Mouse (Mus musculus): ENCODE measurements around the gene Zfp28. TPM values are rescaled to one million over a fixed set of nuclear protein-coding genes. Genes with fewer than 3 reads are reported as not detected.

The Zfp28 gene
- total RNA-seq (2012; rRNA removed) (0.88 and 1.1 TPM in 2 replicates), total RNA-seq (2014; rRNA removed) (0.82 and 2.5 TPM in 2 replicates), polyA plus RNA-seq (2012; ENCODE audit: insufficient read length, low read depth) (1.2 TPM in 2 replicates)

GRCm38 (mm10) chr7:6383044-6383455 is at the start of gene Zfp28:
TSS of gene Zfp28 (plus strand) at chr7:6383295.
- peaks cover 25% of the 10 kb centered on the region for H3K27me3 ChIP-seq (replicated peaks)
- H3K9ac ChIP-seq (ENCODE audit: insufficient read depth, low read depth) = peak within 1 kb of the TSS; percentile 25; the same call in 1 of the 2 replicates
- in situ Hi-C loops (cut with MboI; ENCODE audit: low pct_ligation_motif_present, low pct_unique_long_range_greater_than_20kb, low sequenced_read_pairs) (loop anchor here (25.0 kb wide), 2 partner anchors 96 to 904 kb away; partner anchors contain the start of genes Gm45844 and Zfp667), dilution Hi-C loops (cut with MboI; ENCODE audit: extremely low pct_ligation_motif_present, extremely low pct_unique_long_range_greater_than_20kb, low sequenced_read_pairs) (no loop called here)
- no peak within 1 kb of the TSS for H3K27ac ChIP-seq (ENCODE audit: insufficient read depth, low read depth)
- peaks cover 0 to 1% of the 10 kb centered on the region in 2 experiments for H3K36me3 ChIP-seq (replicated peaks in 1 of 2; ENCODE audit: control insufficient read depth in 1 of 2, insufficient read depth in 1 of 2, low read length in 1 of 2)
- TF ChIP-seq CHD2 (IDR thresholded peaks at IDR 0.05; ENCODE audit: low read length) = 0 out of 2 replicates have a peak, but pooled peaks have one; percentile 30
- peak; percentile 83; the same call in 1 of the 2 replicates for TF ChIP-seq E2F4 (IDR thresholded peaks at IDR 0.05; ENCODE audit: insufficient replicate concordance, low read depth, low read length)
- TF ChIP-seq ELF1 (IDR thresholded peaks at IDR 0.05; ENCODE audit: low read depth, low read length) = peak; percentile 75
- TF ChIP-seq BHLHE40 (IDR thresholded peaks at IDR 0.05; ENCODE audit: low read depth, low read length) = peak; percentile 74
- peak; percentile 46; the same call in 1 of the 2 replicates for TF ChIP-seq MAX (IDR thresholded peaks at IDR 0.05; ENCODE audit: low read length)
- TF ChIP-seq ZNF384 (IDR thresholded peaks at IDR 0.05; ENCODE audit: low read depth, low read length) = no peak
- peak; percentile 26; the same call in 1 of the 2 replicates for TF ChIP-seq MXI1 (IDR thresholded peaks at IDR 0.05; ENCODE audit: low read depth, low read length)
- TF ChIP-seq HCFC1 (IDR thresholded peaks at IDR 0.05; ENCODE audit: low read depth, low read length) = peak; percentile 100
- TF ChIP-seq IRF4 (IDR thresholded peaks at IDR 0.05; ENCODE audit: low read depth, low read length) = peak; percentile 41; the same call in 1 of the 2 replicates
- 0 out of 2 replicates have a peak, but pooled peaks have one; percentile 22 for TF ChIP-seq NELFE (IDR thresholded peaks at IDR 0.05; ENCODE audit: low read depth, low read length)
- TF ChIP-seq KAT2A (IDR thresholded peaks at IDR 0.05; ENCODE audit: insufficient replicate concordance, low read length) = peak; percentile 86; the same call in 1 of the 2 replicates
- TF ChIP-seq SMC3 (IDR thresholded peaks at IDR 0.05; ENCODE audit: low read depth, low read length) = no peak
- no peak for TF ChIP-seq POLR2AphosphoS2 (IDR thresholded peaks at IDR 0.05; ENCODE audit: low read depth, low read length)
- peak; percentile 68; the same call in 1 of the 2 replicates for TF ChIP-seq SIN3A (IDR thresholded peaks at IDR 0.05; ENCODE audit: low read length)
- H3K4me1 ChIP-seq (ENCODE audit: control insufficient read depth in 1 of 2, insufficient read depth in 2 of 2) = peaks cover 0 to 11% of the 10 kb centered on the region in 2 experiments; a peak in 2 of 4 replicates
- H3K4me3 ChIP-seq (replicated peaks in 1 of 3; ENCODE audit: low read depth in 2 of 3, low read length in 2 of 3, poor library complexity in 1 of 3) = peak within 1 kb of the TSS; percentile 37 to 57 (median 53)
- peak within 1 kb of the TSS; percentile 64 for H3K4me2 ChIP-seq (ENCODE audit: insufficient read depth, low read depth, poor library complexity, severe bottlenecking)
- peak; percentile 91 for DNase-seq (ENCODE audit: extremely low read depth)
- H3K79me2 ChIP-seq (replicated peaks; ENCODE audit: control insufficient read depth, extremely low read depth, insufficient read depth, poor library complexity, severe bottlenecking) = no peaks in the 10 kb centered on the region
- H3K9me3 ChIP-seq (replicated peaks; ENCODE audit: low read length) = no peaks in the 10 kb centered on the region

- no peak overlapping the region for H3K4me3 ChIP-seq (replicated peaks in 1 of 3; ENCODE audit: low read depth in 2 of 3, low read length in 2 of 3, poor library complexity in 1 of 3)
- no peaks in the 10 kb centered on the region for H3K36me3 ChIP-seq (replicated peaks in 1 of 2; ENCODE audit: control insufficient read depth in 1 of 2, insufficient read depth in 1 of 2, low read length in 1 of 2)
- TF ChIP-seq USF1 (IDR thresholded peaks at IDR 0.05; ENCODE audit: low read depth, low read length) = no peak
- H3K4me1 ChIP-seq (ENCODE audit: control insufficient read depth in 1 of 2, insufficient read depth in 2 of 2) = no peaks in the 10 kb centered on the region
- peaks cover 30% of the 10 kb centered on the region for H3K27me3 ChIP-seq (replicated peaks)
- no peak overlapping the region for H3K27ac ChIP-seq (ENCODE audit: insufficient read depth, low read depth)
- H3K9me3 ChIP-seq (replicated peaks; ENCODE audit: low read length) = peaks cover 6% of the 10 kb centered on the region
- no peaks in the 10 kb centered on the region for H3K79me2 ChIP-seq (replicated peaks; ENCODE audit: control insufficient read depth, extremely low read depth, insufficient read depth, poor library complexity, severe bottlenecking)
- no peak overlapping the region for H3K9ac ChIP-seq (ENCODE audit: insufficient read depth, low read depth)
- no peak for DNase-seq (ENCODE audit: extremely low read depth)
- dilution Hi-C loops (cut with MboI; ENCODE audit: extremely low pct_ligation_motif_present, extremely low pct_unique_long_range_greater_than_20kb, low sequenced_read_pairs) (no loop called here), in situ Hi-C loops (cut with MboI; ENCODE audit: low pct_ligation_motif_present, low pct_unique_long_range_greater_than_20kb, low sequenced_read_pairs) (no loop called here)
- H3K4me2 ChIP-seq (ENCODE audit: insufficient read depth, low read depth, poor library complexity, severe bottlenecking) = no peak overlapping the region
Measured at GRCm38 (mm10) chr7:6339865-6340264, 43.2 kb upstream of the Zfp28 start.

Data from CH12.LX (cell line).